Mouse (Mus musculus) liver, adult 2 months (tissue): ENCODE measurements around the gene Sugp1. TPM values are rescaled to one million over a fixed set of nuclear protein-coding genes. Genes with fewer than 3 reads are reported as not detected.

Source experiments
- DNase-seq: peaks from one replicate; pipeline ENCODE4 v3.0.0-alpha.2; 2011; ENCODE audit warnings: low read depth, low spot score; ENCODE audit errors: extremely low read depth
- H3K27ac ChIP-seq: fragments of 200-500 bp; replicated peaks from 2 replicates; pipeline ENCODE4 v1.5.1; 2012; ENCODE audit warnings: low read depth, mild to moderate bottlenecking, control low read depth, inconsistent platforms, low read length; ENCODE audit not compliant: insufficient read depth
- H3K27me3 ChIP-seq: fragments of 200-500 bp; 2 replicates; pipeline ENCODE4 v1.6.1; 2012; ENCODE audit warnings: mild to moderate bottlenecking, moderate library complexity, low read length, inconsistent platforms; ENCODE audit not compliant: control insufficient read depth, insufficient read depth
- H3K36me3 ChIP-seq: fragments of 200-500 bp; 2 replicates; pipeline ENCODE4 v1.6.1; 2012; ENCODE audit warnings: low read length, inconsistent platforms; ENCODE audit not compliant: control insufficient read depth, insufficient read depth
- H3K4me1 ChIP-seq: fragments of 200-500 bp; 2 replicates; pipeline ENCODE4 v1.6.1; 2011; ENCODE audit warnings: low read length; ENCODE audit not compliant: control insufficient read depth, insufficient read depth
- H3K4me3 ChIP-seq: fragments of 200-500 bp; 2 replicates; pipeline ENCODE4 v1.5.1; 2011; ENCODE audit warnings: low read depth, mild to moderate bottlenecking, control low read depth, low read length, moderate library complexity; ENCODE audit not compliant: insufficient read depth
- H3K79me2 ChIP-seq: fragments of 200-500 bp; 2 replicates; pipeline ENCODE4 v1.6.1; 2012; ENCODE audit warnings: inconsistent platforms, mild to moderate bottlenecking, low read length, moderate library complexity; ENCODE audit not compliant: control insufficient read depth, insufficient read depth
- H3K9ac ChIP-seq: fragments of 200-500 bp; 2 replicates; pipeline ENCODE4 v1.6.1; 2012; ENCODE audit warnings: low read depth, mild to moderate bottlenecking, control low read depth, inconsistent platforms, low read length
- CTCF ChIP-seq: fragments of 200-500 bp; IDR thresholded peaks from 2 replicates; pipeline ENCODE4 v1.5.1; 2011; ENCODE audit warnings: low read depth, low read length, control low read depth
- POLR2A ChIP-seq: fragments of 200-500 bp; IDR thresholded peaks from 2 replicates; pipeline ENCODE4 v1.6.1; 2011; ENCODE audit warnings: low read length, control low read depth; ENCODE audit not compliant: insufficient read depth; ENCODE audit errors: extremely low read depth
- WGBS: fragments of 180-500 bp; shearing (Covaris S2); methylation state at CpG from one replicate; pipeline ENCODE4 v1.1.7; 2018; 5-methylcytosine and 5-hydroxymethylcytosine counted together
- polyA plus RNA-seq: library from polyadenylated mRNA; depleted of rRNA; stranded (reverse); fragments of >200 nt; gene quantifications from 2 replicates; pipeline ENCODE4 v1.2.3, GENCODE M21; 2012
- total RNA-seq: library from RNA; depleted of rRNA; stranded (reverse); fragments of >200 nt; gene quantifications from 2 replicates; pipeline ENCODE4 v1.2.3, GENCODE M21; 2014

Sugp1 gene
- total and polyA plus RNA-seq, 2 experiments, result 5.1 TPM

DNA sequence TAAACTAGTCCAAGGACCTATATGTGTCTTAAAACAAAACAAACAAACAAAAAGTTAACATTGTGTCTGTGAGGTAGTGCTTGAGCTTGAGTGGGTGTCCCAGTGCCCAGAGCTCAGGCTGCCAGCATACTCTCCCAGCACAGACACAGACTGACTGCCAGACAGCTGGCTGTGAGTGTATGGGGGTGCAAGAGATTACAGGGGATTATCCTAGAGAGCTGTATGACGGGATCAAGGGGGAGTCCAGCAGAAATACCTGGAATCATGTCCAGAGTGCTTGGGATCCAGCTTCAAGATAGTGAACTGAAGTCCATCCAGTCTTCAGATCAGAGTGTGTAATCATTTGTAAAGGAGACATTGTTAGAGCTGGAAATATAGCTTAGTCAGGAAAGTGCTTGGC lies 15.1 kb downstream of the Sugp1 start:
- Histone ChIP-seq H3K27ac (no peak overlapping the region), H3K4me1 (no peaks in the 10 kb centered on the region), H3K4me3 (no peak overlapping the region), H3K79me2 (0 out of 2 replicates have a peak, but pooled peaks cover 2% of the 10 kb centered on the region), H3K27me3 (no peaks in the 10 kb centered on the region), H3K36me3 (peaks cover 58% of the 10 kb centered on the region), H3K9ac (no peak overlapping the region)
- TF ChIP-seq POLR2A, result no peak
- no peak for TF ChIP-seq CTCF
- WGBS, result 93% methylated on average over 1 of the region's 1 CpGs
- DNase-seq, result no peak

DNA sequence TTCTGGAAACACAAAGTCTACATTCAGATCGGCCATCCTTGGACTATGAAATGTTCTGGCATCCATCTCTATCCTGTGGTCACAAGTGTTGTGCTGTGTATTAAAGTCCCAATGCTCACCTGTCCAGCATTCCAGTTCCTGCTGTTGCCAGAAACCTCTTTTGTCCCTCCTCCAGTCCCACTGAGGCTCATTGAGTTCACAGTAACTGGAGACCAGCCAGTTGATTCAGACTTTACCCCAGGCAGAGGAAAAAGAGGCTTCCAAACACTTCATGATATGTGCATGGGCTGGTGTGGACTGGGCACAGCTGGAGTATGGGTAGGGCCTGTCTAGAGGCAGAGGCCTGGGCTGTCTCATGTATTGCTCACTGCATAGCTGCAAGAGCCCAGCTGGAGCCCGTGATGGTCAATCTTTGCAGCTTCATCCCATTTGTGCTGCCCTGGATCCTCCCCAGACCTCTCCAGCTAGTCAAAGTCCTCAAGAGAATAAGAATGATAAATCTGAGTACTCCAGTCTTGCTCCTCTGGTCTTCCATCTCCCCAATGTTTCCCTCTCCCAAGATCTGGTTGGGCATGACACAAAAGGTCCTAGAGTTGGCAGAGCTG lies 29.3 kb downstream of the Sugp1 start:
- H3K9ac ChIP-seq, result peak overlapping the region; percentile 16
- peak overlapping the region; percentile 89 for H3K27ac ChIP-seq
- DNase-seq, result peak; percentile 97
- peaks cover 15% of the 10 kb centered on the region for H3K4me1 ChIP-seq
- H3K36me3 ChIP-seq, result peaks cover 3% of the 10 kb centered on the region; the same call in 1 of the 2 replicates
- no peaks in the 10 kb centered on the region for H3K79me2 ChIP-seq
- no peaks in the 10 kb centered on the region for H3K27me3 ChIP-seq
- 16% methylated on average over 2 of the region's 2 CpGs for WGBS
- no peak overlapping the region for H3K4me3 ChIP-seq
- TF ChIP-seq CTCF (no peak), POLR2A (no peak)

DNA sequence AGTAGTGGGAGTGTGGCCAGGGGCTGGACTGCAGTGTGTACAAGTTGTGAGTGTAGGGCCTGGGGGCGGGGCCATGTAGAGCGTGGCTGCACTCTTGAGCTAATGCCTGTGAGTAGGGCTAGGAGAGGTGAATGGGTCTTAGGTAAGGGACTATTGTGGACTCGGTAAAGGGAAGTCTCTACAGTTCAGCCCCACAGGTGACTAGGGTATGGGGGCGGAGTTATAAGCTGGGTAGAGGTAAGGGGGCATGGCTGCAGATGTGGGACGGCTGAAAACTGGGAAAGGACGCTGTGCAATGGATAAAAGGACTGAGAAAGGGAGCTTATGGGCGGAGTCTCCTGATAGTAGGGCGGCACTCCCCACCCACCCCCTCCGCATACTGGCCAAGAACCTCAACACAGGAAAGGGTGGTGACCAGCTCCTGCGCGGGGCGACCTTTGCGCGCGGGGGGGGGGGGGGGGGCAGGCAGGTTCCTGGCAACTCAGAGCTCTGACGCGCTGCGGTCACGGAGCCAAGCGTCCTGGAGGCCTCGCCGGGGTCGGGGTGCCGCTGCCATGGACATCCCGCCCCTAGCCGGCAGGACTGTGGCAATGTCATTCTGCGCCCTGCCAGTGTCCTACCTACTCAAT lies 29.9 kb downstream of the Sugp1 start, which contains the start of gene Tm6sf2:
Gene Tm6sf2 (plus strand): TSS at position 484 of the 629 bp plus-strand sequence.
- peak; percentile 94 for DNase-seq
- Histone ChIP-seq H3K4me1 (peaks cover 15% of the 10 kb centered on the region), H3K9ac (peak within 1 kb of the TSS; percentile 83), H3K36me3 (peaks cover under 1% of the 10 kb centered on the region; the same call in 1 of the 2 replicates), H3K27me3 (no peaks in the 10 kb centered on the region), H3K79me2 (no peaks in the 10 kb centered on the region), H3K4me3 (peak within 1 kb of the TSS; percentile 60), H3K27ac (peak within 1 kb of the TSS; percentile 98)
- WGBS, result 4% methylated on average over 27 of the region's 27 CpGs
- TF ChIP-seq POLR2A (0 out of 2 replicates have a peak, but pooled peaks have one; percentile 30), CTCF (no peak)

DNA sequence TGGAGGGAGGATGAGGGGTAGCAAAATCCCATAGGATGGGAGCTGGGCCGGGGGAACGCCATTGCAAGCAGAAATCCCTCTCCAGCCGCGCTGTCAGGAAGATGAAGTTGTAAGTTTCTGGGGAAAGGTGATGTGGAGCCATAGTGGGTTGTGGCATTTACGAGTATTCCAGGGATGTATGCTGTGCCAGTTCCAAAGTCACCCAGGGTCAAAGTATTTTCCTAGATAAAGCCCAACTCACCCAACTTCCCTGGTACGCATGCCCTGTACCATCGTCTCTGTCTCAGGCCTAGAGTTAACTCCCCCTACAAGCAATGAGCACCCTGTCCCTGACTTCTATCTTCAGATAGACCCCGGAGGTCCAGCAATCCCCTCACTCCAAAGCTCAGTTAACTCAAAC lies 30.5 kb downstream of the Sugp1 start:
- peak overlapping the region; percentile 60 for H3K4me3 ChIP-seq
- 18% methylated on average over 8 of the region's 8 CpGs for WGBS
- H3K27me3 ChIP-seq, result no peaks in the 10 kb centered on the region
- H3K36me3 ChIP-seq, result no peaks in the 10 kb centered on the region; the same call in 1 of the 2 replicates
- H3K4me1 ChIP-seq, result peaks cover 15% of the 10 kb centered on the region
- peak overlapping the region; percentile 83 for H3K9ac ChIP-seq
- peak overlapping the region; percentile 98 for H3K27ac ChIP-seq
- TF ChIP-seq CTCF (no peak), POLR2A (no peak)
- DNase-seq, result peak; percentile 85
- no peaks in the 10 kb centered on the region for H3K79me2 ChIP-seq

DNA sequence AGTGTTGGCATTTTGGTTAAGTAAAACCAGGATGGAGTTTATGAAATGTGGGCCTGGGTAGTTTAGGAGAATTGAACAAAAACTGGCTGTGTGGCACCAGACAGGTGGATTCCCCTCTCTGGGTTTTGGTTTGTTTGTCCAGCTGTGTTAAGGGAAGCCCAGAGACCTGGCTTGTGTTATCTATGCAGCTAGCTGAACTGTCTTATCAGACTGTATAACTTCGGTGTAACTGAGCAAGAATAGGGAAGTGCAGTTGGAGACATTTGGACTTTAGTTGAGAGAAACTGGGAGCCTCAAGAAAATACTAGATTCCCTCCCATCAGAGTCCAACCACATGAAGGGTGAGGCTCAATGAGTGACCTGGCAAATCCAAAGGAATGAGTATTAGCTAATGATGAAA lies 31.1 kb downstream of the Sugp1 start:
- Histone ChIP-seq H3K4me1 (peaks cover 15% of the 10 kb centered on the region), H3K4me3 (no peak overlapping the region), H3K27ac (peak overlapping the region; percentile 98), H3K79me2 (no peaks in the 10 kb centered on the region), H3K27me3 (no peaks in the 10 kb centered on the region), H3K36me3 (peaks cover 2% of the 10 kb centered on the region; the same call in 1 of the 2 replicates), H3K9ac (peak overlapping the region; percentile 35; the same call in 1 of the 2 replicates)
- no peak for DNase-seq
- TF ChIP-seq CTCF (no peak), POLR2A (no peak)
- 11% methylated on average over 1 of the region's 1 CpGs for WGBS
